Mouse (Mus musculus) hindbrain, postnatal 0 days (tissue): ENCODE measurements around the gene Thap3. TPM values are rescaled to one million over a fixed set of nuclear protein-coding genes. Genes with fewer than 3 reads are reported as not detected.

Source experiments
- ATAC-seq: fragments of 200-750 bp; cut with Nextera tagmentation; 2 replicates; pipeline ENCODE4 v1.8.0; 2017; ENCODE audit warnings: mild to moderate bottlenecking, moderate TSS enrichment, moderate library complexity
- DNase-seq: peaks from one replicate; pipeline ENCODE4 v3.0.0-alpha.2; 2015; ENCODE audit warnings: low spot score
- H3K27ac ChIP-seq: fragments of 300-500 bp; sonication (generic); 2 replicates; pipeline ENCODE4 v1.5.1; 2014; ENCODE audit warnings: mild to moderate bottlenecking
- H3K27me3 ChIP-seq: fragments of 300-500 bp; sonication (generic); 2 replicates; pipeline ENCODE4 v1.6.1; 2014; ENCODE audit warnings: low read length, mixed read lengths; ENCODE audit not compliant: insufficient read depth
- H3K36me3 ChIP-seq: fragments of 300-500 bp; sonication (generic); 2 replicates; pipeline ENCODE4 v1.6.1; 2014; ENCODE audit warnings: low read length, mixed read lengths; ENCODE audit not compliant: insufficient read depth
- H3K4me1 ChIP-seq: fragments of 300-500 bp; sonication (generic); 2 replicates; pipeline ENCODE4 v1.6.1; 2014; ENCODE audit warnings: antibody characterized with exemption, low read length, mixed read lengths; ENCODE audit not compliant: insufficient read depth
- H3K4me2 ChIP-seq: fragments of 300-500 bp; sonication (generic); 2 replicates; pipeline ENCODE4 v1.6.1; 2014; ENCODE audit warnings: low read depth, mild to moderate bottlenecking, low read length, moderate library complexity, mixed read lengths
- H3K4me3 ChIP-seq: fragments of 300-500 bp; sonication (generic); 2 replicates; pipeline ENCODE4 v1.5.1; 2014; ENCODE audit warnings: low read length
- H3K9ac ChIP-seq: fragments of 300-500 bp; sonication (generic); replicated peaks from 2 replicates; pipeline ENCODE4 v1.6.1; 2014; ENCODE audit warnings: mild to moderate bottlenecking, low read length, moderate library complexity, mixed read lengths
- H3K9me3 ChIP-seq: fragments of 300-500 bp; sonication (generic); 2 replicates; pipeline ENCODE4 v1.6.1; 2016; ENCODE audit warnings: low read length, mixed read lengths
- CTCF ChIP-seq: IDR thresholded peaks from 2 replicates; pipeline ENCODE4 v1.5.1; 2016; ENCODE audit warnings: antibody characterized with exemption, control low read depth, low read depth
- WGBS: fragments of 180-500 bp; shearing (Covaris S2); extraction: QIAGEN DNeasy Blood & Tissue Kit; methylation state at CpG from one replicate; pipeline ENCODE4 v1.1.7; 2014; 5-methylcytosine and 5-hydroxymethylcytosine counted together
- polyA plus RNA-seq: library from polyadenylated mRNA; unstranded; fragments of >200 nt; fragmentation: Nextera tagmentation; extraction: Ambion mirVana; gene quantifications from 2 replicates; pipeline ENCODE4 v1.2.1, GENCODE M21; 2015
- total RNA-seq: library from RNA; depleted of rRNA; stranded (reverse); fragments of >200 nt; gene quantifications from 2 replicates; pipeline ENCODE4 v1.2.3, GENCODE M21; 2014

The Thap3 gene
- total and polyA plus RNA-seq, 2 experiments from 2014 or later, result 14.9 to 42.1 TPM

DNA sequence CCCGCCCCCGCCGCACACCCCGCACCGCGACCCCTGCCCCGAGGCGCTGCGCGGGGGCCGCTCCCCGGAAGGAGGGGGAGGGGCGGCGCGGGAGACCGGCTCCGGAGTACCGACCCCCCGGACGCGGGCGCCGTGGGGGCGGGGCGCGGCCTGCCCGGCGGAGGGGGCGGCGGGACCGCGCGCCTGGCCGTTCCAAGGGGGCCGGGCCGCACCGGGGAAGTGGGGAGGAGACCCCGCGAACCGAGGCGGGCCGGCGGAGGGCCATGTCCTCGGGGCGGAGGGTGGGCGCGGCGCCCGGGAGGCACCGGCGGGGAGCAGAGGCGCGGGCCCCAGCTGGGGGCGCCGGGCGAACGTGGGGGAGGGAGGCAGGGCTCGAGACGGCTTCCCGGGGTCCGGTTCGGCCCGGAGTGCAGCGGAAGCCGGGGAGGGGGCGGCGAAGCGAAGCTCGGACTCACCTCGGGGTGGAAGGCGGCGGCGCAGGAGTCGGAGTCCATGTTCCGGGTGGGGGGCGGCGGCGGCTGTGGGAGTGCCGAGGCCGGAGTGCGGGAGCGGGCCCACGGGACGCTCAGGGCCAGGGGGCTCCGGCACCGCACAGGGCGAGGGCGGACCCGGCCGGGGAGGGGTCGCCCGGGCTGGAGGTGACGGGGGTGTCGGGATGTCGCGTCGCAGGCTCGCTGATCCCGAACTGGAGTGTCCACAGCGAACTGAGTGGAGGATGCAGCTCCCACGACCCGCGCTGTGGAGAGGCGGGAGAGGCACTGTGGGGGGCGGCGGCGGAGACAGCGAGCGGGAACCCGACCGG, 6.8 kb upstream of the Thap3 start:
- no peak for TF ChIP-seq CTCF
- H3K36me3 ChIP-seq, result peaks cover 19% of the 10 kb centered on the region; the same call in 1 of the 2 replicates
- H3K9me3 ChIP-seq, result no peaks in the 10 kb centered on the region
- H3K27me3 ChIP-seq, result no peaks in the 10 kb centered on the region
- 3% methylated on average over 68 of the region's 111 CpGs for WGBS
- H3K27ac ChIP-seq, result peak overlapping the region; percentile 62
- H3K4me3 ChIP-seq, result peak overlapping the region; percentile 99
- ATAC-seq, result no peak; the same call in 1 of the 2 replicates
- peak overlapping the region; percentile 82 for H3K9ac ChIP-seq
- H3K4me2 ChIP-seq, result peak overlapping the region; percentile 75
- H3K4me1 ChIP-seq, result peaks cover 7% of the 10 kb centered on the region; the same call in 1 of the 2 replicates
- DNase-seq, result peak; percentile 26

DNA sequence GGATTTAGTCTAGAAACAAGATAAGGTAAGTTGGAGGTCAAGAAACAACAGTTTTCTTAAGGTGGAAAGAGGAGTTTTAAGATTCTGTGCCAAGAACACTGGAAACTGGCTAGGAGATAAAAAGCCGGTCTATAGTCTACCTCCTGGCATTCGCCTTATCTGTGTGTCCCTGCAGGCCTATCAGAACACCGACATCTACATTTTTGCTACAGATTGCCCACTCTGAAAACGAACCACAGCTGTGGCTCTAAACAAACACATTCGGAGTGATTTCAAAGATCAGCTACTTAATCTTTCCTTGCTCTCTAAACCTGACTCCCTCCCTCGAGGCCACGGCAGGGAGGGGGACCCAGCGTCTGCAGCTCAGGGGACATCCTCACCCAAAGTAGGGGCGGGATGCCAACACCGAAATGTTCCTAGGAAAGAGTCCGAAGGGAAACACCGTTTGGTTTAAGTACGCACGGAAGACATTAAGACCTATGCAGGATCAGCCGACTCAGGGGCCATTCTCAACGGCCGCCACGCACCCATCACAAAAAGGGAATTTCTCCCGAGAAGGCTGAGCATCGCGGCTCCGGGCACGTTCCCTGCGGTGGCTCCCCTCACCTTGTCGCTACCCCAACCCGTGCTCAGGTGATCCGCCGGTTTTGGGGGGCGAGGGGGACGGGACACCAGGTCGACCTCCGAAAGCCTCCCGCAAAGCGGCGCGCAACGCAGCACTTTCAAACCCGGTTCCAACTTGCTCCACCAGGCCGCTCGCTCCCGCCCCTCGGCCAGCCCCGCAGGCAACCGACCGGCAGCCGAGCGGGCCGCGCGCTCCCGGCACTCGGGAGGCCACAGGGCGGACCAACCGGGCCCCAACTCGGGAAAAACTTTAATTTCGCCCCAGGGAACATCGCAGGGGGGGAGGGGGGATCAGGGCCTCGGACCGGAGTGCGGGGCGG, 5.7 kb upstream of the Thap3 start:
- H3K27me3 ChIP-seq, result no peaks in the 10 kb centered on the region
- H3K9ac ChIP-seq, result peak overlapping the region; percentile 82
- H3K4me2 ChIP-seq, result peak overlapping the region; percentile 75
- no peak for ATAC-seq
- DNase-seq, result peak; percentile 43
- H3K27ac ChIP-seq, result peak overlapping the region; percentile 62
- peaks cover 7% of the 10 kb centered on the region; the same call in 1 of the 2 replicates for H3K4me1 ChIP-seq
- H3K9me3 ChIP-seq, result no peaks in the 10 kb centered on the region
- WGBS, result 1% methylated on average over 61 of the region's 61 CpGs
- H3K36me3 ChIP-seq, result peaks cover 23% of the 10 kb centered on the region; the same call in 1 of the 2 replicates
- no peak for TF ChIP-seq CTCF
- peak overlapping the region; percentile 99 for H3K4me3 ChIP-seq

DNA sequence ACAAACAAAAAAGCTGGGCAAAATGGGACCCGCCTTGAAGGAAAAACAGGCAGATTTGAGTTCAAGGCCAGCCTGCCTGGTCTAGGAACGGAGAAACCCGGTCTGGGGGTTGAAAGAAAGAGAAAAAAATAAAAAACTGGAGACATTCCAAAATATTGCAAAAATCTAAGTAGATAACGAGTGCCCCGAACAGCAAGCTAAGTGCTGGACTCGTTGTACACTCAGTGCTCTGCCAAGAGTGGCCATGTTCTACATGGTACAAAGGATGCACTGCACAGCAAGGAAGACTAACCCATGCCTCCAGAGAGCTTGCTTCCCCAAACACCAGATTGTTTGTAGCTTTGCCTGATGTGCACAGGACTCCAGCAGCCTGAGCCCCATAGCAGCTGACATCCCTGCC, 4.2 kb upstream of the Thap3 start:
- H3K27me3 ChIP-seq, result no peaks in the 10 kb centered on the region
- H3K9me3 ChIP-seq, result no peaks in the 10 kb centered on the region
- no peak overlapping the region for H3K4me2 ChIP-seq
- no peak overlapping the region for H3K27ac ChIP-seq
- TF ChIP-seq CTCF, result no peak
- no peak overlapping the region for H3K4me3 ChIP-seq
- H3K36me3 ChIP-seq, result peaks cover 23% of the 10 kb centered on the region; the same call in 1 of the 2 replicates
- ATAC-seq, result no peak
- H3K9ac ChIP-seq, result no peak overlapping the region
- WGBS, result 75% methylated on average over 6 of the region's 6 CpGs
- H3K4me1 ChIP-seq, result peaks cover 8% of the 10 kb centered on the region
- no peak for DNase-seq

DNA sequence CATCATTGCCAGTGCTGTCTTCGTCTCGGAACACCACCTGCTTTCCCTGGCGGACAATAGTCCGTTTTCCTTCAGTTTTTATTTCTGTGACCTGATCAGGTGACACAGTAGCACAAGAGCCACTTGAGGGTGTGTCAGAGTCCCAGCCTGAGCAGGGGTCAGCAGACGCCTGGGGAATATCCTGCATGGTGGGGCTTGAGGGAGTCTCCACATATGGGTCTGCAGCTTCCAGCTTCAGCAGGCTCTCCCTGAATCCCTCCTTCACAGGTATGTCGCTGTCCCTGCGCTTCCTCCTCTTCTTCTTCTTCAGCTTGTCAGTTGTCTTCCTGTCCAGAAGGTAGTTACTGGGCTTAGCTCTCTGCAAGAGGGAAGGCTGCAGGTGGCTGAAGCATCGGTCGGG, 3.3 kb upstream of the Thap3 start:
- H3K27ac ChIP-seq, result no peak overlapping the region
- H3K4me3 ChIP-seq, result no peak overlapping the region
- peaks cover 23% of the 10 kb centered on the region; the same call in 1 of the 2 replicates for H3K36me3 ChIP-seq
- WGBS, result 93% methylated on average over 9 of the region's 9 CpGs
- no peak for TF ChIP-seq CTCF
- no peak overlapping the region for H3K4me2 ChIP-seq
- no peak overlapping the region for H3K9ac ChIP-seq
- H3K27me3 ChIP-seq, result no peaks in the 10 kb centered on the region
- DNase-seq (no peak), ATAC-seq (no peak)
- no peaks in the 10 kb centered on the region for H3K9me3 ChIP-seq
- peaks cover 7% of the 10 kb centered on the region for H3K4me1 ChIP-seq

DNA sequence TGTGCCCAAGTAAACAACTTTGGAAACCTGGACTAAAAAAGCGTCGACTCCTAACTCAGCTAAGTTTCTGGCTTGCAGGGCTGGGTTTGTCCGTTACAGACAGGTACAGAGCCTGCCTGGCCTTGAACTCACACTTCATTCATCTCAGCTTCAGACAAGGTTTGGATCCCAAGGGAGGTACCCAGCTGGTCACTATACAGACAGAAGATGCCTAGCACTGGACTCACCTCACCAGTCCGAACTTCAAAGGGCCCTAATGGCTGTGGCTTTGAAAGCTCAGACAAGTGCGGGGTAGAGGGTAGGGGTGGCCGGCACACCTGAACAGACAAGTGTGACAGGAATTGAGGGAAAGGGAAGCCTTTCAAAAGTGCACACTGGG, 302 bp upstream of the Thap3 start:
- DNase-seq, result no peak
- Histone ChIP-seq H3K9me3 (no peaks in the 10 kb centered on the region), H3K27me3 (no peaks in the 10 kb centered on the region), H3K9ac (no peak overlapping the region; the same call in 1 of the 2 replicates), H3K36me3 (peaks cover 23% of the 10 kb centered on the region; the same call in 1 of the 2 replicates), H3K4me3 (peak overlapping the region; percentile 76), H3K27ac (peak overlapping the region; percentile 88; the same call in 1 of the 2 replicates), H3K4me1 (peaks cover 11% of the 10 kb centered on the region), H3K4me2 (peak overlapping the region; percentile 86)
- peak; percentile 1 for ATAC-seq
- 35% methylated on average over 6 of the region's 6 CpGs for WGBS
- no peak for TF ChIP-seq CTCF

DNA sequence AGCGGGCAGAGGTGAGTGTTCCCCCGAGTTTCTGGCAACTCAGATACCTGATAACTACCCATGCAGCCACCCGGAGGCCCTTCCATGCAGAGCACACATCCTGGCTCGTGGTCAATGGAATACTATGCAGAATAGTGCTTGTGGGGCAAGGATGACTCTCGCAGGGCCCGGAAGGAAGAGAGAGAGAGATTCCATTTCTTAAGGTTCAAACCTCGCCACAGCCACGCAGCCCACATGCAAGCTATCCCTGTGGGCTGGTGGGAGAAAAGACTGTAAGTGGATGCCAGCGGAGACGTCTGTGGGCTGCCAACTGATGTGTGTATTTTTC, 819 bp downstream of the Thap3 start:
- Histone ChIP-seq H3K4me2 (peak overlapping the region; percentile 86), H3K4me1 (peaks cover 11% of the 10 kb centered on the region), H3K9me3 (no peaks in the 10 kb centered on the region), H3K4me3 (peak overlapping the region; percentile 76), H3K27ac (peak overlapping the region; percentile 88), H3K36me3 (peaks cover 23% of the 10 kb centered on the region; the same call in 1 of the 2 replicates), H3K27me3 (no peaks in the 10 kb centered on the region), H3K9ac (peak overlapping the region; percentile 91)
- DNase-seq (peak; percentile 30), ATAC-seq (no peak)
- WGBS, result 18% methylated on average over 10 of the region's 10 CpGs
- TF ChIP-seq CTCF, result no peak
